ENCODE assay signal across 9 mouse cellular contexts in the genomic region with DNA sequence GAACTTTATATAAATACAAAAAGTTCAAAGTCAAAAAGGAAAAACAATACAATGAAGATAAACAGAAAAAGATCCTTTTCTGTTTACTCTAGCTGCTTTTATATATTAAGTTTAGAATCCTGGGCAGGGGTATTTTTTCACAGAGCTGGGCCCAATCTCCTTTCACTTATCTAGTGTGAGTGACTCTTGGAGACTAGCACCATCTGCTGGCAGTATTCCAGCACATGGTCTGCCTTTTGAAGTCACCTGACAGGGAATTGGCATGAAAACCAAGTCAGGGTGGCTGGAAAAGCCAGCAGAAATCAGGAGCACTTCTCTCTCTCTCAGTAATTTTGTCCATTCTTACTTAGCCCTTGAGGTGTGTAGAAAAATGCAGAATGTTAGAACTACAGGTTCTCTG. TPM values are rescaled to one million over a fixed set of nuclear protein-coding genes. Genes with fewer than 3 reads are reported as not detected.
DNase-seq lines count a peak whose midpoint lies in the region; ATAC-seq and TF ChIP-seq lines count a peak whose summit lies in the region.
"Had no signal": no experiment of that assay in that cellular context is flagged by ENCODE, and none has a peak within 500 bp of the region (broad histone marks: within the 10 kb centered on the region; RNA-seq: fewer than 3 reads in every experiment).

No protein-coding gene starts in this region.

- DNase-seq in B cell, adult 2 months = peak; percentile 24 to 31
- DNase-seq in adrenal gland, postnatal 36 days = peak; percentile 40 to 55
- peak; percentile 72 for DNase-seq in kidney, adult 9 months
- peak; percentile 87 for DNase-seq in midbrain, postnatal 0 days (ENCODE audit: low spot score)
- no peak for DNase-seq in spleen, adult 12 weeks (ENCODE audit: low spot score)
- no peak for DNase-seq in left cerebral cortex, adult 9 months (ENCODE audit: low spot score in 2 of 2)

- H3K9me3 ChIP-seq in heart, embryonic 14.5 days (ENCODE audit: control insufficient read depth, low read length) = no peaks in the 10 kb centered on the region
- no peaks in the 10 kb centered on the region for H3K9me3 ChIP-seq in heart, embryonic 12.5 days (replicated peaks)
- H3K9me3 ChIP-seq in midbrain, postnatal 0 days (ENCODE audit: low read length) = no peaks in the 10 kb centered on the region
- H3K9me3 ChIP-seq: heart, embryonic 15.5 days had no signal

- TF ChIP-seq CTCF in midbrain, postnatal 0 days (IDR thresholded peaks at IDR 0.05) = peak; percentile 75

- H3K27me3 ChIP-seq in heart, embryonic 14.5 days (ENCODE audit: control insufficient read depth, insufficient read depth, low read length) = no peaks in the 10 kb centered on the region
- no peaks in the 10 kb centered on the region for H3K27me3 ChIP-seq in heart, embryonic 12.5 days (replicated peaks)
- no peaks in the 10 kb centered on the region for H3K27me3 ChIP-seq in midbrain, postnatal 0 days (ENCODE audit: insufficient read depth, low read length)
- H3K27me3 ChIP-seq: heart, embryonic 15.5 days had no signal

- ATAC-seq in heart, embryonic 14.5 days (ENCODE audit: insufficient number of reproducible peaks, insufficient read depth, low FRiP score, low read depth) = peak; percentile 26; the same call in 1 of the 2 replicates
- ATAC-seq in heart, embryonic 12.5 days (ENCODE audit: insufficient number of reproducible peaks, low FRiP score) = no peak; the same call in 1 of the 2 replicates
- 0 out of 2 replicates have a peak, but pooled peaks have one; percentile 27 for ATAC-seq in midbrain, postnatal 0 days (ENCODE audit: low FRiP score)

- no peak overlapping the region for H3K9ac ChIP-seq in heart, embryonic 14.5 days (ENCODE audit: low read length)
- H3K9ac ChIP-seq in heart, embryonic 12.5 days = no peak overlapping the region
- H3K9ac ChIP-seq in midbrain, postnatal 0 days (replicated peaks; ENCODE audit: low read length, poor library complexity, severe bottlenecking) = no peak overlapping the region
- H3K9ac ChIP-seq: heart, embryonic 15.5 days had no signal

- peaks cover 69% of the 10 kb centered on the region for H3K36me3 ChIP-seq in heart, embryonic 14.5 days (ENCODE audit: control insufficient read depth, insufficient read depth, low read length)
- H3K36me3 ChIP-seq in heart, embryonic 12.5 days = peaks cover 31% of the 10 kb centered on the region
- H3K36me3 ChIP-seq in midbrain, postnatal 0 days (ENCODE audit: insufficient read depth, low read length) = peaks cover 27% of the 10 kb centered on the region

- H3K4me3 ChIP-seq in heart, embryonic 14.5 days (ENCODE audit: control insufficient read depth in 1 of 2, insufficient read depth in 1 of 2, low read depth in 1 of 2, low read length in 2 of 2) = no peak overlapping the region
- no peak overlapping the region for H3K4me3 ChIP-seq in heart, embryonic 12.5 days
- H3K4me3 ChIP-seq in midbrain, postnatal 0 days (ENCODE audit: low read depth, low read length) = no peak overlapping the region
- H3K4me3 ChIP-seq: heart, embryonic 15.5 days had no signal

- no peak overlapping the region for H3K27ac ChIP-seq in heart, embryonic 14.5 days (replicated peaks in 1 of 2; ENCODE audit: control insufficient read depth in 1 of 2, insufficient read depth in 1 of 2, low read depth in 2 of 2, low read length in 2 of 2)
- H3K27ac ChIP-seq in heart, embryonic 12.5 days (ENCODE audit: poor library complexity, severe bottlenecking) = no peak overlapping the region
- H3K27ac ChIP-seq in midbrain, postnatal 0 days (ENCODE audit: low read depth, low read length) = no peak overlapping the region
- H3K27ac ChIP-seq: heart, embryonic 15.5 days had no signal

- no peak overlapping the region for H3K4me2 ChIP-seq in heart, embryonic 14.5 days (ENCODE audit: low read length)
- no peak overlapping the region for H3K4me2 ChIP-seq in heart, embryonic 12.5 days
- no peak overlapping the region for H3K4me2 ChIP-seq in midbrain, postnatal 0 days (ENCODE audit: low read depth, low read length, poor library complexity, severe bottlenecking)
- H3K4me2 ChIP-seq: heart, embryonic 15.5 days had no signal

- H3K4me1 ChIP-seq in heart, embryonic 14.5 days (ENCODE audit: control insufficient read depth in 2 of 2, insufficient read depth in 2 of 2, low read length in 2 of 2) = 0 out of 4 replicates have a peak, but pooled peaks cover 0 to 4% of the 10 kb centered on the region in 2 experiments
- H3K4me1 ChIP-seq in heart, embryonic 12.5 days (replicated peaks) = 0 out of 2 replicates have a peak, but pooled peaks cover 2% of the 10 kb centered on the region
- no peaks in the 10 kb centered on the region for H3K4me1 ChIP-seq in midbrain, postnatal 0 days (ENCODE audit: insufficient read depth, low read length)
- H3K4me1 ChIP-seq: heart, embryonic 15.5 days had no signal

RNA-seq across cellular contexts. Expression of a gene that starts 16.2 kb away (rescaled TPM):
- 14.9 and 15.7 TPM in 2 replicates for polyA plus RNA-seq in heart, embryonic 14.5 days (2014; fragmentation: Nextera tagmentation; extraction: Ambion mirVana)
- 18.0 and 18.4 TPM in 2 replicates for polyA plus RNA-seq in heart, embryonic 12.5 days (2016; fragmentation: Nextera tagmentation; extraction: Ambion mirVana)
- total RNA-seq in adrenal gland, postnatal 36 days (2021) = 1 to 10 TPM; 2.2 to 2.7 TPM
- total RNA-seq in midbrain, postnatal 0 days (2014; rRNA removed) = 2.7 and 4.0 TPM in 2 replicates
- 0.65 and 0.75 TPM in 2 replicates for polyA plus RNA-seq in midbrain, postnatal 0 days (2015; fragmentation: Nextera tagmentation; extraction: Ambion mirVana)

RNA-seq across cellular contexts. Expression of a gene that starts 16.3 kb away (rescaled TPM):
- 10.9 and 11.3 TPM in 2 replicates for polyA plus RNA-seq in heart, embryonic 14.5 days (2014; fragmentation: Nextera tagmentation; extraction: Ambion mirVana)
- polyA plus RNA-seq in heart, embryonic 12.5 days (2016; fragmentation: Nextera tagmentation; extraction: Ambion mirVana) = 12.5 and 12.8 TPM in 2 replicates
- 10 to 100 TPM; 39.5 to 42.4 TPM for total RNA-seq in adrenal gland, postnatal 36 days (2021)
- 54.5 and 65.1 TPM in 2 replicates for total RNA-seq in midbrain, postnatal 0 days (2014; rRNA removed)
- polyA plus RNA-seq in midbrain, postnatal 0 days (2015; fragmentation: Nextera tagmentation; extraction: Ambion mirVana) = 11.9 and 13.2 TPM in 2 replicates

Comparison
In these comparisons a context has a peak if more than half of its experiments do, and no peak if none do; other contexts are left out.
1. DNase-seq: peak in B cell, adult 2 months (2 of 2), adrenal gland, postnatal 36 days (2 of 2), kidney, adult 9 months (single experiment) and midbrain, postnatal 0 days (single experiment); none in spleen, adult 12 weeks (single experiment) and left cerebral cortex, adult 9 months (0 of 2).